Mouse (Mus musculus): ENCODE measurements around the gene H2afy.

DNA sequence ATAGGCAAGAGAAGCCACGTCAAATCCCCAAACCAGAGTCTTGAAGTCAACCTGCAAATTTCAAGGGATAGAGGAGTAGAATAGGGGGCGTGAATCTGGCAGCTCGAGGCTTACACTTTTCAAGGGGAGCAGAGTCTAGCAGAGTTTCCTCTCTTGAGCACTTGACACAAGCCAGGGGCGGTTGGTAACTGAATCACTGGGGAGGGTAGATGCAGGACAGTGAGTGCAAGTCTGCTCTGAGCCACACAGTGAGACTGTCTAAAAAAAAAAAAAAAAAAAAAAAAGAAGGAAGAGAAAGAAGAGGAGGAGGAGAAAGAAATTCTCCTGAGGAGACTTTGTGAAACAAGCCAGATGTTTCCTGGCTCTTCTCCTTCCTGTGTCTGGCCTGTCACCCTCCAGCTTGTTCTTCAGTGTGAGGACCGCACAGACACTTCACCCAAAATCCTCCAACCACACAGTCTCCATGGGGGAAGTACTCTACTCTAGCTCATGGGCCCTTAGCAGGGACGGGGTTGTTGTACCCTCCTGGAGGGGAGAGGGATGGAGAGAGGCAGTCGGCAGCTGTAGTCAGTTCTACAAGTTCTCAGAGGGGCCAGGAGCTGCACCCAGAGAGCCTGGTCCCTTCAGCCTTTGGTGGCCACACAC, 36.9 kb upstream of the H2afy start:
- TF ChIP-seq RCOR1 (conservative IDR thresholded peaks at IDR 0.05; ENCODE audit: low read depth, low read length): no peak
- no peak for TF ChIP-seq CTCF (conservative IDR thresholded peaks at IDR 0.05 in 1 of 2, IDR thresholded peaks at IDR 0.05 in 1 of 2; ENCODE audit: low read depth in 2 of 2, low read length in 2 of 2)
- no peak for TF ChIP-seq USF1 (IDR thresholded peaks at IDR 0.05; ENCODE audit: low read depth, low read length)

All from CH12.LX (cell line).